Mouse (Mus musculus): ENCODE data around the gene Pibf1.

The Pibf1 gene

GRCm38 (mm10) chr14:99141786-99142633, 42.8 kb downstream of the Pibf1 start:
- peak; percentile 23 to 76 for DNase-seq (ENCODE audit: low spot score in 2 of 2)

DNA sequence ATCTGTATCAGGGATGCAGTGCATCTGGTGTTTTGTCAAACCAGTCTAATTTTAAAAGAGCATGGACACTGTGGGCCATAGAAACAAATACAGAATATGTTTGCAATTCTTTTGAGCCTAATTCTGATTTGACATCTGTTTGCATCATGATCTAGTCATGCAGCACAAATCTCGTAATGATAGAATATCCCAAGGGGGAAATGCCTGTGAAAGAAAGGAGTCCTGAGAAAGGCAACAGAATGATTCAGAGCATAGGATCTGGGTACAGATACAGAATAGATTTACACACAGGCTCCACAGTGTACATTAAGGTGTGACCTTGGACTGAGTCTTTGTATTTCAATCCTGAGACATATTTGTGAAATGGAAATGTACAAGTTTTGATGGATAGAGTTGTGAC, 47.6 kb downstream of the Pibf1 start:
- DNase-seq (ENCODE audit: low spot score in 2 of 2), result no peak

GRCm38 (mm10) chr14:99152683-99153082, 53.5 kb downstream of the Pibf1 start:
- no peak for DNase-seq (ENCODE audit: low spot score in 2 of 2)

- DNase-seq (ENCODE audit: low spot score in 2 of 2), result no peak
These were observed 60.7 kb downstream of the Pibf1 start for GRCm38 (mm10) chr14:99159940-99160339.

DNA sequence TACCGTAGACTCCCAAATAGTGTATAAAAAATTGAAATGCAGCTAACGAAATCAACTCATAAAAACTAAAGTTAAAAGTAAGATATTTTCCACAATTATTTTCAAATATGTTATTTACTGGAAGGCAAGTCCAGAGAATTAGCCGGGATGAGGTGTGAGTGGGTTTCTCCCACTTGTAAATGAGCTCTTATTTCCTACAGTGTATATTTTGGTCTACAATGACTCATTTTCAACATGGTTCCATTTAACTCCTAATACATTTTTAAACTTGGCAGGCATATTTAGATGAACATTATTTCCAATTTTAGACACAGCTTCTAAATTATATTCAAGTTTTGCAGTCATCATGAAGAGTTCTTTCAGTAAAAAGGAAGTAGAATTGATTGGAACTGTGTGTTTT, 63.8 kb downstream of the Pibf1 start:
- DNase-seq (ENCODE audit: low spot score in 2 of 2), result no peak

- DNase-seq (ENCODE audit: low spot score in 2 of 2), result no peak
These were observed 75.0 kb downstream of the Pibf1 start for GRCm38 (mm10) chr14:99174138-99174745.

GRCm38 (mm10) chr14:99176559-99176958, 77.3 kb downstream of the Pibf1 start:
- no peak for DNase-seq (ENCODE audit: low spot score in 2 of 2)

DNA sequence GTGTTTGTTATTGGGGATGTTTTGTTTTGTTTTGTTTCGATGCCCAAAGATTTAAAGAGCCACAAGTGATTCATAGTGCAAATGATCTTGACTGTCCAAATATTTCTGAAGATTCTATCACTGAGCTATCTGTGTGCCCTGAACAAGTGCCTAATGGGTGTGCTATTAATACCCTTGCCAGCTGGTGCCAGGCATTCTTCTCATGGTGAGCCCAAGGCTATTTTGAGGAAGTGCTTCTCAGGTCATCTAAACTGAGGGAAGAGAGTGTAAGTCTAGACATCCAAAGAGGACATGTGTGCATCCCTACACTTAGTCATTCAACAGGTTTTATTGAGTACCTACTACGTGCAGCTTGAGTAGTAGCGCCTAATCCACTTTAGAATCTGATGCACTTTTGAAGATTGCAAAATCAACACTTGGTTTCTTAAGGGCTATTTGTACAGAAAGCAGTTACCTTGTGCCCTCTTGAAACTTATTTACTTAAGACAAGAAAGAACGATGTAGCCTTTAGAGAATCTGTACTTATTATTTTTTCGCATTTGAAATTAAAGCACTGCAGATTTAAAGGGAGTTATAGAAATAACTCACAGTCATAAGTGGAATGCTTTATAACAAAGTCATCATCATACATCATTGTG, 91.0 kb downstream of the Pibf1 start:
- DNase-seq (ENCODE audit: low spot score in 2 of 2), result no peak

GRCm38 (mm10) chr14:99205865-99206264, 106.6 kb downstream of the Pibf1 start:
- DNase-seq (ENCODE audit: low spot score in 2 of 2), result no peak

DNA sequence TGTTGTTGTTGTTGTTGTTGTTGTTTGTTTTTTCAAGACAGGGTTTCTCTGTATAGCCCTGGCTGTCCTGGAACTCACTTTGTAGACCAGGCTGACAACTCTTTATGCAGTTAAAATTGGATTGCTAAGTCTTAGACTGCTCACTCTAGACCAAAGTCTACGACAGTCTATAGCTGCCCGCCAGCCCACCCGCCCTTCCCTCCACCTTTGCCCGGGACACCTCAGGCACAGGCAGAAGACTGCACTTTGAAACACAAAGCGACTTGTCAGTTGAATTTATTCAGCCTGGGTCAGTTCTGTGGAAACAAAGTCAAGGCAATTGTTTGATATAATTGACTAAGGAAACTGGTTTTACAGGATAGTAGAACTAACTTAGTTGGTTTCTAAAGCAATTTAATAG, 107.4 kb downstream of the Pibf1 start:
- DNase-seq (ENCODE audit: low spot score in 2 of 2), result no peak

GRCm38 (mm10) chr14:99210431-99210830, 111.2 kb downstream of the Pibf1 start:
- no peak for DNase-seq (ENCODE audit: low spot score in 2 of 2)

DNA sequence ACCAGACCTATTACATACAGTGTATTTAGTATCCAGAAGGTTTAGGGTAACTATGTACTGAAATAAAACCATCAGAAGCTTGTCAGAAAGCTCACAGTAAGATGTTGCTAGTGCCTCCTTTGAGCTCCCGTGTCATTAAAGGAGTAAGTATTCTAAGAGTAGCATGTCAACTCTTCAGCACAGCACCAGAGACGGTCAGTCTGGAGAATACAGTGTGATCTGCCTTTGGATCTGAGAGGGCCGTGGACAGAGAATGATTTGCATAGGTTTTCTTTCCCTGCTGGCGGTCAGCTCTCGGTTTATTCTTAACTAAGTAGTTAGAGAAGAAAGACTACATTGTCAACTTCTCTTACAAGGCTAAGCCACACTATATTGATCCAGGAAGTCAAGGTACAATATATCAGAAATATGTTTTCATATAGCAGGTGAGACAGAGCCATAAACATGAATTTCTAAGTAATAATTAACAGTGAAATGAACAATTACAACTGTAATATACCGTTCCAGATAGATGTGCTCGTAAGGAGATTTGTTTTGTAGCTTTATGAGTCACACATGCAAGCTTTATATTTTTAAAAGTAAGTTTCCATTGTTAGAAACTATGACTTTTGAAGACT, 119.3 kb downstream of the Pibf1 start:
- DNase-seq (ENCODE audit: low spot score in 2 of 2), result no peak

- DNase-seq (ENCODE audit: low spot score in 2 of 2), result no peak
These were observed 120.5 kb downstream of the Pibf1 start for GRCm38 (mm10) chr14:99219757-99220171.

GRCm38 (mm10) chr14:99225929-99226328, 126.7 kb downstream of the Pibf1 start:
- no peak for DNase-seq (ENCODE audit: low spot score in 2 of 2)

DNA sequence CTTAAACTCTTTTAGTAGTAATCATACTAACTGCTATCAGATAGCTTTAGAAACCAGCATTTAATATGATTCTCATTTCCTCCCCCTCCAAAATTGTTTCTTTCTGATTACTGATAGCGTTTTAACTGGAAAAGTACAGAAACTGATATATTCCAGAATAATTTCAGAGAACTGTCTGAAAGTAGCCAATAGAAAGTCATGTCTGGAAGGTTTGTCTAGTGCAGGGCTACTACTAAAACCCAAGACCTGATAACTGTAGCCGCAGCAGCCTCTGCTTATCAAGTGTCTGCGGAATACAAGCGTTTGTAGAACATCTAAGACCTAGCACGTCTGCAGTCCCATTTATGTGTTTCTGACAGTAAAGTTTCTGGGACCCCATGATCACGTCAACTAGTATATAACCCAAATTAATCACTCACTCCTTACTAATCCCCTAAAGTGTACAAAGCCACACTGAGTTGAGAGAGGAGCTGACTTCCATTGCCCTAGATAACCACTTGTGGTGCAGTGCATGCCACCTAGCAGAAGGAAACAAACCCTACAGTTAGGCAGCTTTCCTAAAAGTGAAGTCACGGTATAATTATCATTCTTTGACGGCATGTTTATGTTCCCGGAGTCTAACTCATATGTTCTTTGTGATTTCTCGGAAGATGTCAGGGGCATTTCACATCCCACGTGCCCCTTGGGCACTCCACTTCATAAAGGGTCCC, 130.0 kb downstream of the Pibf1 start:
- DNase-seq (ENCODE audit: low spot score in 2 of 2), result no peak

GRCm38 (mm10) chr14:99233056-99233455, 133.8 kb downstream of the Pibf1 start:
- no peak for DNase-seq (ENCODE audit: low spot score in 2 of 2)

DNA sequence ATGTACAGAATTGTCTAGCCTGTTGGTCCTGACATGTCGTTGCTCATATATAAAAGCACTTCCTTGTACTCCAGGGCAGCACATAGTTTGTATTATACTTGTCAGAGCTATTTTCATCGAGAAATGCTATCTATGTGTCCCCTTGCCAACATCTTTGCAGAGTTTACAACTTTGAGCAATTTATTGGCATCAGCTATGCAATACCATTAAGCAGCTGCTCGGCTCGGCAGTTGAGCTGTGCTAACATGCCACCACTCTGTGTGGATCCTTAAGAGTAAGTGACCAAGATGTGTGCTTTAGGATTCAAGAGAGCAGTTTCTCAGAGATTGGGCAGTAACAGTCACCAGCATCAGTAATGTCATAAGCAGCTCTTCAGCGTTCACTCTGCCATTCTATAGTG, 137.9 kb downstream of the Pibf1 start:
- DNase-seq (ENCODE audit: low spot score in 2 of 2), result no peak

DNA sequence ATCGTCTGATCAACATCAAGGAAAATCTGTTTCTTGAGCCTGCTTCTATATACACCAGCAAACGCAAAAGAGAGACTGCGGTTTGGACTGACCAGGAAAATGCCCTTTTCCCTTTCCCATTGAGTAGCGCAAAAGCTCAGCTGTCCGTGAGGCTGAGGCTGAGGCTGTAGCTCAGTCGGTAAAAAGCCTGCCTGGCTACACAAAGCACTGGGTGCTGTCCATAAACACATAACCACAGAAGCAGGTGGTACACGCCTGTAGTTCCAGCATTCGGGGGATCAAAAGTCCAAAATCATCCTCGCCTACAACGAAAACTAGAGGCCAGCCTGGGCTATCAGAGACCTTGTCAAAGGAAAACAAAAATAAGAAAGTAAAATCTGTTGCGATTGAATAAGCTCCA, 141.3 kb downstream of the Pibf1 start:
- DNase-seq (ENCODE audit: low spot score in 2 of 2), result no peak

GRCm38 (mm10) chr14:99244508-99244907, 145.3 kb downstream of the Pibf1 start:
- DNase-seq (ENCODE audit: low spot score in 2 of 2), result no peak

DNA sequence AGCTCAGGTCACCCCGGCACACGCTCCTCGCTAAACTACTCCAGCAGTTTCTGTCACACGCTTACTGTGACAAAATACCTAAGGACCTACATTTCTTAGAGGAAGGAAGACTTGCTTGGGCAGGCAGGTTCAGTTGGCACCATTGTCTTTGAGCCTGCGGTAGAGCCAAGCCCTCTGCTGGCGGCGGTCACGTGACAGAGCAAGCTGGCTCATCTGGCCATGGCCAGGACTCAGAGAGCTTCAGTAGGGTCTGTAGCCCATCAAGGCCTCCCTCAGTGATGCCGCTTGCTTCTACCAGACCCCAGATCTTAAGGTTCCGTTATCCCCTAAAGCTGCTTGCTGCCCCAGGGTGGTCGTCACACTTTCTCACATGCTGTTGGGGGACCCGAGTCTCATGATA, 162.8 kb downstream of the Pibf1 start:
- DNase-seq (ENCODE audit: low spot score in 2 of 2), result no peak

- no peak for DNase-seq (ENCODE audit: low spot score in 2 of 2)
These were observed 164.6 kb downstream of the Pibf1 start for GRCm38 (mm10) chr14:99263816-99264215.

- no peak for DNase-seq (ENCODE audit: low spot score in 2 of 2)
These were observed 166.6 kb downstream of the Pibf1 start for GRCm38 (mm10) chr14:99265791-99266190.
